Mouse (Mus musculus) hindbrain, embryonic 12.5 days (tissue): ENCODE results near the gene Pheta2. TPM values are rescaled to one million over a fixed set of nuclear protein-coding genes. Genes with fewer than 3 reads are reported as not detected.

Experiments
- ATAC-seq: fragments of 200-750 bp; cut with Nextera tagmentation; 2 replicates; pipeline ENCODE4 v1.8.0; 2017; ENCODE audit warnings: moderate TSS enrichment; ENCODE audit not compliant: low FRiP score
- H3K27ac ChIP-seq: fragments of 300-500 bp; sonication (generic); 2 replicates; pipeline ENCODE4 v1.5.1; 2016; ENCODE audit warnings: mild to moderate bottlenecking
- H3K27me3 ChIP-seq: fragments of 300-500 bp; sonication (generic); 2 replicates; pipeline ENCODE4 v1.6.1; 2016; ENCODE audit warnings: mild to moderate bottlenecking
- H3K36me3 ChIP-seq: fragments of 300-500 bp; sonication (generic); 2 replicates; pipeline ENCODE4 v1.6.1; 2016; ENCODE audit warnings: mild to moderate bottlenecking
- H3K4me1 ChIP-seq: fragments of 300-500 bp; sonication (generic); 2 replicates; pipeline ENCODE4 v1.6.1; 2016
- H3K4me2 ChIP-seq: fragments of 300-500 bp; sonication (generic); replicated peaks from 2 replicates; pipeline ENCODE4 v1.6.1; 2016; ENCODE audit warnings: mild to moderate bottlenecking
- H3K4me3 ChIP-seq: fragments of 300-500 bp; sonication (generic); 2 replicates; pipeline ENCODE4 v1.5.1; 2016; ENCODE audit warnings: mild to moderate bottlenecking
- H3K9ac ChIP-seq: fragments of 300-500 bp; sonication (generic); 2 replicates; pipeline ENCODE4 v1.6.1; 2016; ENCODE audit warnings: mild to moderate bottlenecking, moderate library complexity
- H3K9me3 ChIP-seq: fragments of 300-500 bp; sonication (generic); replicated peaks from 2 replicates; pipeline ENCODE4 v1.6.1; 2016; ENCODE audit warnings: mild to moderate bottlenecking
- WGBS: fragments of 180-500 bp; shearing (Covaris S2); methylation state at CpG from one replicate; pipeline ENCODE4 v1.1.7; 2016; 5-methylcytosine and 5-hydroxymethylcytosine counted together
- polyA plus RNA-seq: library from polyadenylated mRNA; unstranded; fragments of >200 nt; fragmentation: Nextera tagmentation; extraction: Ambion mirVana; gene quantifications from 2 replicates; pipeline ENCODE4 v1.2.1, GENCODE M21; 2016

Pheta2 gene
- polyA plus RNA-seq: 5.3 and 6.2 TPM in 2 replicates

GRCm38 (mm10) chr15:82338593-82339112, at the start of gene Pheta2, which contains the start of the genes Naga and Smdt1:
Gene Pheta2 (plus strand): TSS chr15:82338942.
Gene Naga (minus strand): TSS chr15:82338925.
Gene Smdt1 (plus strand): TSS chr15:82338959.
- no peaks in the 10 kb centered on the region for H3K9me3 ChIP-seq
- peaks cover 30% of the 10 kb centered on the region for H3K4me1 ChIP-seq
- whole genome bisulfite sequencing: under 1% methylated on average over 41 of the region's 41 CpGs
- H3K9ac ChIP-seq: peak within 1 kb of the TSS; percentile 63
- peaks cover 23% of the 10 kb centered on the region for H3K36me3 ChIP-seq
- peak within 1 kb of the TSS; percentile 46 for H3K27ac ChIP-seq
- peak; percentile 91 for ATAC-seq
- peaks cover 23% of the 10 kb centered on the region for H3K27me3 ChIP-seq
- H3K4me2 ChIP-seq: peak within 1 kb of the TSS; percentile 62
- H3K4me3 ChIP-seq: peak within 1 kb of the TSS; percentile 45

- no peak overlapping the region for H3K4me3 ChIP-seq
- peaks cover 22% of the 10 kb centered on the region for H3K4me1 ChIP-seq
- no peak for ATAC-seq
- no peak overlapping the region for H3K9ac ChIP-seq
- WGBS: 88% methylated on average over 7 of the region's 7 CpGs
- no peak overlapping the region for H3K4me2 ChIP-seq
- H3K27me3 ChIP-seq: no peaks in the 10 kb centered on the region
- no peak overlapping the region for H3K27ac ChIP-seq
- H3K36me3 ChIP-seq: peaks cover 66% of the 10 kb centered on the region
- no peaks in the 10 kb centered on the region for H3K9me3 ChIP-seq
Observed at GRCm38 (mm10) chr15:82290252-82290651, 48.5 kb upstream of the Pheta2 start.

GRCm38 (mm10) chr15:82292851-82293250, 45.9 kb upstream of the Pheta2 start:
- WGBS: 18% methylated on average over 5 of the region's 5 CpGs
- H3K4me3 ChIP-seq: no peak overlapping the region
- no peaks in the 10 kb centered on the region for H3K27me3 ChIP-seq
- H3K9ac ChIP-seq: 0 out of 2 replicates have a peak overlapping the region, but pooled peaks have one; percentile 27
- no peaks in the 10 kb centered on the region for H3K9me3 ChIP-seq
- peaks cover 41% of the 10 kb centered on the region for H3K36me3 ChIP-seq
- peaks cover 22% of the 10 kb centered on the region for H3K4me1 ChIP-seq
- no peak; the same call in 1 of the 2 replicates for ATAC-seq
- peak overlapping the region; percentile 27; the same call in 1 of the 2 replicates for H3K4me2 ChIP-seq
- H3K27ac ChIP-seq: peak overlapping the region; percentile 69

GRCm38 (mm10) chr15:82293271-82293711, 45.5 kb upstream of the Pheta2 start:
- H3K9me3 ChIP-seq: no peaks in the 10 kb centered on the region
- no peaks in the 10 kb centered on the region for H3K27me3 ChIP-seq
- peaks cover 22% of the 10 kb centered on the region for H3K4me1 ChIP-seq
- ATAC-seq: peak; percentile 90
- peak overlapping the region; percentile 27; the same call in 1 of the 2 replicates for H3K4me2 ChIP-seq
- peak overlapping the region; percentile 69 for H3K27ac ChIP-seq
- 0 out of 2 replicates have a peak overlapping the region, but pooled peaks have one; percentile 27 for H3K9ac ChIP-seq
- H3K4me3 ChIP-seq: no peak overlapping the region
- WGBS: 4% methylated on average over 7 of the region's 7 CpGs
- H3K36me3 ChIP-seq: peaks cover 36% of the 10 kb centered on the region

GRCm38 (mm10) chr15:82294059-82294458, 44.7 kb upstream of the Pheta2 start:
- 45% methylated on average over 8 of the region's 8 CpGs for WGBS
- Histone ChIP-seq H3K9ac (no peak overlapping the region), H3K4me1 (peaks cover 22% of the 10 kb centered on the region), H3K27me3 (peaks cover 4% of the 10 kb centered on the region; the same call in 1 of the 2 replicates), H3K9me3 (no peaks in the 10 kb centered on the region), H3K36me3 (peaks cover 29% of the 10 kb centered on the region), H3K4me2 (no peak overlapping the region), H3K4me3 (no peak overlapping the region), H3K27ac (peak overlapping the region; percentile 46; the same call in 1 of the 2 replicates)
- ATAC-seq: 0 out of 2 replicates have a peak, but pooled peaks have one; percentile 26

GRCm38 (mm10) chr15:82298764-82299561, 39.8 kb upstream of the Pheta2 start, which contains the start of gene Wbp2nl:
Gene Wbp2nl (plus strand): TSS chr15:82298954.
- Histone ChIP-seq H3K4me1 (peaks cover 6% of the 10 kb centered on the region), H3K9ac (no peak within 1 kb of the TSS), H3K27me3 (peaks cover 5% of the 10 kb centered on the region; the same call in 1 of the 2 replicates), H3K4me3 (no peak within 1 kb of the TSS), H3K36me3 (no peaks in the 10 kb centered on the region), H3K4me2 (0 out of 2 replicates have a peak within 1 kb of the TSS, but pooled peaks have one; percentile 8), H3K9me3 (no peaks in the 10 kb centered on the region), H3K27ac (no peak within 1 kb of the TSS)
- ATAC-seq: no peak
- WGBS: 56% methylated on average over 39 of the region's 39 CpGs

GRCm38 (mm10) chr15:82307107-82307506, 31.6 kb upstream of the Pheta2 start:
- Histone ChIP-seq H3K9ac (no peak overlapping the region), H3K4me2 (no peak overlapping the region), H3K9me3 (no peaks in the 10 kb centered on the region), H3K4me3 (no peak overlapping the region), H3K27me3 (no peaks in the 10 kb centered on the region), H3K27ac (no peak overlapping the region), H3K36me3 (no peaks in the 10 kb centered on the region), H3K4me1 (no peaks in the 10 kb centered on the region)
- ATAC-seq: no peak
- 76% methylated on average over 3 of the region's 3 CpGs for WGBS

- 83% methylated on average over 3 of the region's 3 CpGs for WGBS
- H3K27me3 ChIP-seq: no peaks in the 10 kb centered on the region
- no peak overlapping the region for H3K9ac ChIP-seq
- H3K36me3 ChIP-seq: no peaks in the 10 kb centered on the region
- H3K4me2 ChIP-seq: no peak overlapping the region
- no peaks in the 10 kb centered on the region for H3K9me3 ChIP-seq
- H3K4me3 ChIP-seq: no peak overlapping the region
- H3K4me1 ChIP-seq: no peaks in the 10 kb centered on the region
- H3K27ac ChIP-seq: no peak overlapping the region
- no peak for ATAC-seq
Observed at GRCm38 (mm10) chr15:82308416-82308815, 30.3 kb upstream of the Pheta2 start.

GRCm38 (mm10) chr15:82317839-82318238, 20.9 kb upstream of the Pheta2 start:
- Histone ChIP-seq H3K4me2 (no peak overlapping the region), H3K27ac (no peak overlapping the region), H3K4me1 (no peaks in the 10 kb centered on the region), H3K4me3 (no peak overlapping the region), H3K9me3 (no peaks in the 10 kb centered on the region), H3K9ac (no peak overlapping the region), H3K36me3 (no peaks in the 10 kb centered on the region), H3K27me3 (no peaks in the 10 kb centered on the region)
- 86% methylated on average over 6 of the region's 6 CpGs for WGBS
- no peak for ATAC-seq

- H3K9me3 ChIP-seq: no peaks in the 10 kb centered on the region
- no peak overlapping the region for H3K4me3 ChIP-seq
- H3K9ac ChIP-seq: no peak overlapping the region
- no peak for ATAC-seq
- H3K4me1 ChIP-seq: 0 out of 2 replicates have a peak, but pooled peaks cover 2% of the 10 kb centered on the region
- H3K36me3 ChIP-seq: no peaks in the 10 kb centered on the region
- H3K27ac ChIP-seq: no peak overlapping the region
- WGBS: 84% methylated on average over 1 of the region's 1 CpGs
- H3K27me3 ChIP-seq: no peaks in the 10 kb centered on the region
- H3K4me2 ChIP-seq: no peak overlapping the region
Observed at GRCm38 (mm10) chr15:82319613-82320012, 19.1 kb upstream of the Pheta2 start.

DNA sequence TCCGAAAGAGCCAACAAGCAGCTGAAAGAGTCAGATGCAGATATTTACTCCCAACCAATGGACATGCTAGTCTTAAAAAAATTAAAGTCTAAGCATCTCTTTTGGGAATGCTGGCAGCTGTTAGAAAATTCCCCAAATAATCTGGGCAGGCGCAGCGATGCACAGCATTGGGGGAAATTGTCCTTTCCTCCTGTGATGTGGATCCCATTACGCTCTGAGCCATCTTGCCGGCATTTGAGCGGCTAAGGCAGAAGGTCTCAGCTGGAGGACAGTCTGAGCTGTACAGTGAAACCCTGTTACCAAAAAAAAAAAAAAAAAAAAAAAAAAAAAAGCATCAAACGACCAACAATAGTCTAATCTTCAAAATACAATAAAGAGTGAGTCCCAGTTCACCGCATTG, 16.5 kb upstream of the Pheta2 start:
- no peak overlapping the region for H3K27ac ChIP-seq
- H3K27me3 ChIP-seq: no peaks in the 10 kb centered on the region
- ATAC-seq: no peak
- H3K4me2 ChIP-seq: no peak overlapping the region
- 0 out of 2 replicates have a peak, but pooled peaks cover 2% of the 10 kb centered on the region for H3K4me1 ChIP-seq
- no peaks in the 10 kb centered on the region for H3K9me3 ChIP-seq
- WGBS: 78% methylated on average over 8 of the region's 8 CpGs
- no peak overlapping the region for H3K4me3 ChIP-seq
- H3K9ac ChIP-seq: no peak overlapping the region
- no peaks in the 10 kb centered on the region for H3K36me3 ChIP-seq

DNA sequence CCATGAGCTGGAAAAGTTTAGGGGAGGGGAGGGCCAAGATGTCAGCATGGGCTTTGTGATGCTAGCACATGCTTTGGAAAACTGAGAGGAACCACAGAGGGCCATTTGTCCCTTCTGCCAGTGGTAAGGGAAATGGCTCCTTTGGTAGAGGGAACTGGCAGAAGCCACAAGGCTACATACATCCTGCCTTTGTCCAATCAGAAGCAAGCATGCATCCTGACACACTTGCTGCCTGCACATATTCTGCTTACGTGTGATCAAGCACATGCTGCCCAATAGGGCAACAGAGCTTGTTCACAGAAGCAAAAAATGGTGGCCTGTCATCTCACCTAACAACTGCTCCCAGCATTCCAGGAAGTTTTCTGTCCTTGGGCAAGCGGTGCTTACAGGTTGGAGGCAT, 13.4 kb upstream of the Pheta2 start:
- WGBS: 68% methylated on average over 2 of the region's 2 CpGs
- Histone ChIP-seq H3K9ac (no peak overlapping the region), H3K36me3 (peaks cover 10% of the 10 kb centered on the region)

More for the DNA sequence above, 13.4 kb upstream of the Pheta2 start:
- H3K4me3 ChIP-seq: no peak overlapping the region
- no peaks in the 10 kb centered on the region for H3K9me3 ChIP-seq
- H3K27me3 ChIP-seq: no peaks in the 10 kb centered on the region
- no peak overlapping the region for H3K4me2 ChIP-seq
- ATAC-seq: no peak
- no peak overlapping the region for H3K27ac ChIP-seq
- H3K4me1 ChIP-seq: 0 out of 2 replicates have a peak, but pooled peaks cover 2% of the 10 kb centered on the region
